Mouse (Mus musculus): ENCODE results near the gene Emid1. TPM values are rescaled to one million over a fixed set of nuclear protein-coding genes. Genes with fewer than 3 reads are reported as not detected.
A peak's percentile ranks its signal among the peaks of the same experiment; 100 is the strongest.
"Not testable (repeated sequence)": the region's sequence is repeated elsewhere in the genome, so short reads cannot be mapped to it uniquely, and the experiment has no call there.

Gene Emid1
- polyA plus RNA-seq, 1 experiment from 2014 or later, result 174 TPM

GRCm38 (mm10) chr11:5098736-5099542 is 53.1 kb downstream of the Emid1 start, which contains the start of the genes Rhbdd3 and Ewsr1:
Rhbdd3 (plus strand) TSS chr11:5098926.
Ewsr1 (minus strand) TSS chr11:5099266.
- Histone ChIP-seq H3K4me1 (replicated peaks; ENCODE audit: insufficient read depth, low read length) (peaks cover 13% of the 10 kb centered on the region), H3K36me3 (ENCODE audit: insufficient read depth, low read length) (no peaks in the 10 kb centered on the region), H3K27ac (peak within 1 kb of the TSS; percentile 95), H3K27me3 (ENCODE audit: insufficient read depth, low read length) (no peaks in the 10 kb centered on the region), H3K4me2 (ENCODE audit: low read length) (peak within 1 kb of the TSS; percentile 90), H3K9ac (ENCODE audit: low read depth, low read length) (peak within 1 kb of the TSS; percentile 97), H3K9me3 (replicated peaks; ENCODE audit: low read length) (no peaks in the 10 kb centered on the region), H3K4me3 (replicated peaks; ENCODE audit: low read depth, low read length) (peak within 1 kb of the TSS; percentile 98)
- ATAC-seq (replicated peaks; ENCODE audit: low FRiP score, low read depth) (peak; percentile 90), DNase-seq (ENCODE audit: low spot score) (peak; percentile 97)
- under 1% methylated on average over 90 of the region's 92 CpGs for WGBS
- TF ChIP-seq CTCF (IDR thresholded peaks at IDR 0.05; ENCODE audit: low read depth), result no peak

- under 1% methylated on average over 44 of the region's 44 CpGs for WGBS
- no peak; the same call in 1 of the 2 replicates for ATAC-seq (replicated peaks; ENCODE audit: low FRiP score, low read depth)
These were observed 53.9 kb downstream of the Emid1 start for GRCm38 (mm10) chr11:5098035-5098735.

GRCm38 (mm10) chr11:5096480-5097020 is 55.5 kb downstream of the Emid1 start:
- Histone ChIP-seq H3K4me1 (replicated peaks; ENCODE audit: insufficient read depth, low read length) (peaks cover 13% of the 10 kb centered on the region), H3K9ac (ENCODE audit: low read depth, low read length) (no peak overlapping the region), H3K4me3 (replicated peaks; ENCODE audit: low read depth, low read length) (peak overlapping the region; percentile 98), H3K36me3 (ENCODE audit: insufficient read depth, low read length) (peaks cover 11% of the 10 kb centered on the region; the same call in 1 of the 2 replicates), H3K27me3 (ENCODE audit: insufficient read depth, low read length) (no peaks in the 10 kb centered on the region), H3K4me2 (ENCODE audit: low read length) (peak overlapping the region; percentile 90), H3K27ac (no peak overlapping the region), H3K9me3 (replicated peaks; ENCODE audit: low read length) (no peaks in the 10 kb centered on the region)
- DNase-seq (ENCODE audit: low spot score) (no peak), ATAC-seq (replicated peaks; ENCODE audit: low FRiP score, low read depth) (no peak)
- 43% methylated on average over 8 of the region's 8 CpGs for WGBS
- no peak for TF ChIP-seq CTCF (IDR thresholded peaks at IDR 0.05; ENCODE audit: low read depth)

More at GRCm38 (mm10) chr11:5098035-5098735, 53.9 kb downstream of the Emid1 start:
- Histone ChIP-seq H3K4me2 (ENCODE audit: low read length) (peak overlapping the region; percentile 90), H3K9me3 (replicated peaks; ENCODE audit: low read length) (no peaks in the 10 kb centered on the region), H3K4me3 (replicated peaks; ENCODE audit: low read depth, low read length) (peak overlapping the region; percentile 98), H3K27me3 (ENCODE audit: insufficient read depth, low read length) (no peaks in the 10 kb centered on the region), H3K9ac (ENCODE audit: low read depth, low read length) (peak overlapping the region; percentile 97), H3K27ac (peak overlapping the region; percentile 95), H3K4me1 (replicated peaks; ENCODE audit: insufficient read depth, low read length) (peaks cover 13% of the 10 kb centered on the region), H3K36me3 (ENCODE audit: insufficient read depth, low read length) (no peaks in the 10 kb centered on the region)
- peak; percentile 62 for DNase-seq (ENCODE audit: low spot score)
- TF ChIP-seq CTCF (IDR thresholded peaks at IDR 0.05; ENCODE audit: low read depth), result no peak

- Histone ChIP-seq H3K27ac (no peak overlapping the region), H3K4me1 (replicated peaks; ENCODE audit: insufficient read depth, low read length) (peaks cover 12% of the 10 kb centered on the region), H3K4me3 (replicated peaks; ENCODE audit: low read depth, low read length) (no peak overlapping the region), H3K9ac (ENCODE audit: low read depth, low read length) (no peak overlapping the region), H3K36me3 (ENCODE audit: insufficient read depth, low read length) (peaks cover 18% of the 10 kb centered on the region), H3K27me3 (ENCODE audit: insufficient read depth, low read length) (no peaks in the 10 kb centered on the region), H3K9me3 (replicated peaks; ENCODE audit: low read length) (no peaks in the 10 kb centered on the region), H3K4me2 (ENCODE audit: low read length) (peak overlapping the region; percentile 19)
- 69% methylated on average over 5 of the region's 5 CpGs for WGBS
- no peak for TF ChIP-seq CTCF (IDR thresholded peaks at IDR 0.05; ENCODE audit: low read depth)
- ATAC-seq (replicated peaks; ENCODE audit: low FRiP score, low read depth) (no peak), DNase-seq (ENCODE audit: low spot score) (no peak)
These were observed 56.2 kb downstream of the Emid1 start for GRCm38 (mm10) chr11:5095877-5096276.

- H3K9me3 ChIP-seq (replicated peaks; ENCODE audit: low read length), result no peaks in the 10 kb centered on the region
- TF ChIP-seq CTCF (IDR thresholded peaks at IDR 0.05; ENCODE audit: low read depth), result peak; percentile 59
- no peaks in the 10 kb centered on the region for H3K27me3 ChIP-seq (ENCODE audit: insufficient read depth, low read length)
- peaks cover 48% of the 10 kb centered on the region for H3K36me3 ChIP-seq (ENCODE audit: insufficient read depth, low read length)
- H3K9ac ChIP-seq (ENCODE audit: low read depth, low read length), result no peak overlapping the region
- peaks cover 8% of the 10 kb centered on the region for H3K4me1 ChIP-seq (replicated peaks; ENCODE audit: insufficient read depth, low read length)
- 34% methylated on average over 2 of the region's 2 CpGs for WGBS
- no peak overlapping the region for H3K27ac ChIP-seq
- DNase-seq (ENCODE audit: low spot score) (peak; percentile 60), ATAC-seq (replicated peaks; ENCODE audit: low FRiP score, low read depth) (no peak)
- H3K4me2 ChIP-seq (ENCODE audit: low read length), result no peak overlapping the region
- H3K4me3 ChIP-seq (replicated peaks; ENCODE audit: low read depth, low read length), result no peak overlapping the region
These were observed 60.4 kb downstream of the Emid1 start for GRCm38 (mm10) chr11:5091706-5092105.

- Histone ChIP-seq H3K9me3 (replicated peaks; ENCODE audit: low read length) (no peaks in the 10 kb centered on the region), H3K36me3 (ENCODE audit: insufficient read depth, low read length) (peaks cover 73% of the 10 kb centered on the region), H3K27ac (no peak overlapping the region), H3K4me2 (ENCODE audit: low read length) (no peak overlapping the region), H3K4me3 (replicated peaks; ENCODE audit: low read depth, low read length) (no peak overlapping the region), H3K9ac (ENCODE audit: low read depth, low read length) (no peak overlapping the region), H3K4me1 (replicated peaks; ENCODE audit: insufficient read depth, low read length) (no peaks in the 10 kb centered on the region; the same call in 1 of the 2 replicates), H3K27me3 (ENCODE audit: insufficient read depth, low read length) (no peaks in the 10 kb centered on the region)
- WGBS, result 94% methylated on average over 1 of the region's 1 CpGs
- ATAC-seq (replicated peaks; ENCODE audit: low FRiP score, low read depth) (no peak), DNase-seq (ENCODE audit: low spot score) (no peak)
- TF ChIP-seq CTCF (IDR thresholded peaks at IDR 0.05; ENCODE audit: low read depth), result no peak
These were observed 62.9 kb downstream of the Emid1 start for GRCm38 (mm10) chr11:5089147-5089546.

- H3K4me3 ChIP-seq (replicated peaks; ENCODE audit: low read depth, low read length); H3K27me3 ChIP-seq (ENCODE audit: insufficient read depth, low read length); H3K4me1 ChIP-seq (replicated peaks; ENCODE audit: insufficient read depth, low read length); H3K27ac ChIP-seq; H3K9me3 ChIP-seq (replicated peaks; ENCODE audit: low read length); H3K9ac ChIP-seq (ENCODE audit: low read depth, low read length); H3K4me2 ChIP-seq (ENCODE audit: low read length); DNase-seq (ENCODE audit: low spot score): not testable (repeated sequence)
- 74% methylated on average over 4 of the region's 5 CpGs for WGBS
- peak; percentile 27; the same call in 1 of the 2 replicates for ATAC-seq (replicated peaks; ENCODE audit: low FRiP score, low read depth)
- peaks cover 54% of the 10 kb centered on the region for H3K36me3 ChIP-seq (ENCODE audit: insufficient read depth, low read length)
These were observed 75.2 kb downstream of the Emid1 start for GRCm38 (mm10) chr11:5076843-5077242.

All from kidney, postnatal 0 days (tissue).